Mouse (Mus musculus): ENCODE measurements around the gene Gm17482. TPM values are rescaled to one million over a fixed set of nuclear protein-coding genes. Genes with fewer than 3 reads are reported as not detected.

The Gm17482 gene
- polyA plus RNA-seq, 1 experiment from 2014 or later = not detected

DNA sequence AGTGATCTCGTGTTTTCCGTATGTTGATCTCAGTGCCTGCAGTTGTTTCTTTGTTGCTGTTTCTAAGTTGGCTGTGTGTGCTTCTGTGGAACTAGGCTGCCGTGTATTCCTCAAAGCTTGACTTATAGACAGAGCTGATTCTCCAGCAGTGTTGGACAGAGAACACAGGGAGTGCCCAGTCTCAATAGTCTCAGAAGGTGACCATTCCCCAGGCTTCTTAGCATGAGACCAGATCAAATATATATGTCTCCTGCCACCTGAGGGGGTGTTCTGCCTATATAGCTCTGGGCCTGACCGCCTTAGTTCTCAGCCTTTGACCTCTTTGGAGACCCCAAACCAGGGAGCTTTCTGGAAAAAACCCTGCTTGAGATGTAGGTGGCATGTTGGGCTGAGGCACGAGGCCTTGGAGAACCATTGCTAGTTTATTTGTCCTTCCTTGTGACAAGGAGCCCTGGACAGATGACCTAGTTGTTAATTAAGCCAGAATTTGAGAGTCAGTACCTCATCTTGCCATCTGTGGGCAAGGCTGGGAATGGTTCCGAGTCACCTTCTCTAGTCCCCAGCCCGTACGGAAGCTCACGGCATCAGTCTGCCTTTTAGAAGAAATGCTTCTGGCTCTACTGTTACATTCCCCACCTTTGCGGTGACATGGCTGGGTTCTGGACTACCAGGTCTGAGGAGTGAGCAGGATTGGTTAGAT lies 48.1 kb downstream of the Gm17482 start:
- Histone ChIP-seq H3K9me3 (ENCODE audit: control insufficient read depth, low read length) (no peaks in the 10 kb centered on the region), H3K27me3 (ENCODE audit: control insufficient read depth, insufficient read depth, low read depth, low read length) (no peaks in the 10 kb centered on the region), H3K27ac (ENCODE audit: low read length) (peak overlapping the region; percentile 19; the same call in 1 of the 2 replicates), H3K4me3 (ENCODE audit: low read length) (no peak overlapping the region), H3K4me2 (ENCODE audit: low read depth, low read length) (no peak overlapping the region), H3K4me1 (replicated peaks; ENCODE audit: control insufficient read depth, insufficient read depth, low read length) (peaks cover 16% of the 10 kb centered on the region), H3K36me3 (ENCODE audit: control insufficient read depth, insufficient read depth, low read length) (no peaks in the 10 kb centered on the region), H3K9ac (ENCODE audit: low read length) (no peak overlapping the region)
- ATAC-seq (ENCODE audit: low read depth) = no peak
- 74% methylated on average over 10 of the region's 10 CpGs for WGBS

DNA sequence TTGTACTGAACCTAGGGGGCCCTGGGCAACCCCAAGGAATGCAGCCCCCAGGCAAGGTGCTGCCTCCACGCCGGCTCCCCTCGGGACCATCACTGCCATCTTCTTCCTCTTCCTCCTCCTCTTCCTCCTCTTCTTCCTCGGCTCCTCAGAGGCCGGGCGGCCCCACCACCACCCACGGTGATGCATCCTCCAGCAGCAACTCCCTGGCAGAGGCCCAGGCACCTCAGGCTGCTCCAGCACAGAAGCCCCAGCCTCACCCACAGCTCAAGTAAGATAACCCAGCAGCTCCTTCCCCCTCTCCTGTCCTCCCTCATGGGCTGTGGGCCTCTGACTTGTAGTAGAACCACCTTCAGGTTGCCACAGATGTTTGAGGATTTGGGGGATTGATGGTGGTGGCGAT lies 50.9 kb downstream of the Gm17482 start:
- Histone ChIP-seq H3K9ac (ENCODE audit: low read length) (no peak overlapping the region), H3K4me2 (ENCODE audit: low read depth, low read length) (no peak overlapping the region), H3K36me3 (ENCODE audit: control insufficient read depth, insufficient read depth, low read length) (no peaks in the 10 kb centered on the region), H3K4me3 (ENCODE audit: low read length) (no peak overlapping the region), H3K4me1 (replicated peaks; ENCODE audit: control insufficient read depth, insufficient read depth, low read length) (0 out of 2 replicates have a peak, but pooled peaks cover 5% of the 10 kb centered on the region), H3K27me3 (ENCODE audit: control insufficient read depth, insufficient read depth, low read depth, low read length) (no peaks in the 10 kb centered on the region), H3K27ac (ENCODE audit: low read length) (no peak overlapping the region), H3K9me3 (ENCODE audit: control insufficient read depth, low read length) (no peaks in the 10 kb centered on the region)
- no peak for ATAC-seq (ENCODE audit: low read depth)
- 61% methylated on average over 8 of the region's 8 CpGs for WGBS

DNA sequence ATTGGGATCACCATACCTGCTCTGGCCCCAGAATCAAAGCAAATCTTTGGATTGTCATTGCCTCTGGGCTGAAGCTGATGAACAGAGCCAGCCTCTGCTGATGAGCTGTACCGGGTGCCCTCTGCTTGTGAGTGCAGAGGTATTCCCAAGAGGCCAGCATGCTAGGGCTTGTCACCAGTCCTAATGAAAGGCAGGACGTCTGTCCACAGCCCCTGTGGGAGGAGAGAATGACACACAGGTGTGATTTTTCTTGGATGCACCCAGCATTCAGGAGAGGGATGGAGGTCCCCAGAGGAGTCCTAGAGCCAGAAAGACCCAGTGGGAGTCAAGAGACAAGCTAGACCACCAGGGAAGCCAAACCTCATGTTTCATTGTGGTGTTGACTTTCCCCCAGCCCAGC lies 52.5 kb downstream of the Gm17482 start:
- H3K4me1 ChIP-seq (replicated peaks; ENCODE audit: control insufficient read depth, insufficient read depth, low read length) = no peaks in the 10 kb centered on the region
- no peak overlapping the region for H3K4me3 ChIP-seq (ENCODE audit: low read length)
- no peaks in the 10 kb centered on the region for H3K9me3 ChIP-seq (ENCODE audit: control insufficient read depth, low read length)
- no peak overlapping the region for H3K27ac ChIP-seq (ENCODE audit: low read length)
- ATAC-seq (ENCODE audit: low read depth) = no peak
- H3K27me3 ChIP-seq (ENCODE audit: control insufficient read depth, insufficient read depth, low read depth, low read length) = no peaks in the 10 kb centered on the region
- no peak overlapping the region for H3K9ac ChIP-seq (ENCODE audit: low read length)
- 65% methylated on average over 2 of the region's 2 CpGs for WGBS
- no peak overlapping the region for H3K4me2 ChIP-seq (ENCODE audit: low read depth, low read length)
- H3K36me3 ChIP-seq (ENCODE audit: control insufficient read depth, insufficient read depth, low read length) = no peaks in the 10 kb centered on the region

DNA sequence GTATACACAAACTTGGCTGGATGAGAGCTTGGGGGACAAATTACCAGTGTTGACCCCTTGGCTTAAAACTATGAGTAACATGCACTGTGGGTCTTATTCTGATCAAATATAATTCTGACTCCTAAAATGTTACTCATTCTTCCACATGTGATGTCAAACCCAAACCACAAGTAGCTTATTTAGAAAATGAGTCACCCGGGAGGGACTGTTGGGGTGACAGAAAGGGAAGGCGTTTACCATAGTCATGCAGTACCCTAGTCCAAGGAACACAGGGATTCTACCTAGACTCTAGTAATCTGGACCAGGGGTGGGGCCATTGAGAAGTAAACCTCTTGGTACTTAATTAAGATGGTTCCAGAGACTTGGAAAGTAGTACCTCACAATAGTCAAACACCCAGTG lies 57.0 kb downstream of the Gm17482 start:
- no peak overlapping the region for H3K9ac ChIP-seq (ENCODE audit: low read length)
- H3K27me3 ChIP-seq (ENCODE audit: control insufficient read depth, insufficient read depth, low read depth, low read length) = no peaks in the 10 kb centered on the region
- no peaks in the 10 kb centered on the region for H3K4me1 ChIP-seq (replicated peaks; ENCODE audit: control insufficient read depth, insufficient read depth, low read length)
- H3K36me3 ChIP-seq (ENCODE audit: control insufficient read depth, insufficient read depth, low read length) = no peaks in the 10 kb centered on the region
- no peaks in the 10 kb centered on the region for H3K9me3 ChIP-seq (ENCODE audit: control insufficient read depth, low read length)
- no peak for ATAC-seq (ENCODE audit: low read depth)
- 87% methylated on average over 2 of the region's 2 CpGs for WGBS
- H3K27ac ChIP-seq (ENCODE audit: low read length) = no peak overlapping the region
- no peak overlapping the region for H3K4me2 ChIP-seq (ENCODE audit: low read depth, low read length)
- no peak overlapping the region for H3K4me3 ChIP-seq (ENCODE audit: low read length)

DNA sequence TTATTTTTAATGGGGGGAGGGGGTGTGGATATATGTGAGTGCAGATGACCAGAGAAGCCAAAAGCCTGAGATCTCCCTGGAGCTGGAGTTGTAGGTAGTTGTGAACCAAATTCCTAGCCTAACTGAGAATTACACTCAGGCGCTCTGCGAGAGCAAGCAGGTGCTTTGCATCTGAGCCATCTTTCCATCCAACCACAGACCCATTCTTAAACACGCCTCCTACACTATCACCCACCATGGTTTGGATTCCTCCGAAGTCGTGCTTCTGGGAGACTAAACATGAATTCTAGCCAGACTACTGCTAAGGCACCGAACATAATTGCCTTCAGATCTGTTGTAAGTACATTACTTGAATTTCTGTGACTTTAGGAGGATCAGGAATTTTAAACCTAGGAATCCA lies 59.3 kb downstream of the Gm17482 start:
- H3K36me3 ChIP-seq (ENCODE audit: control insufficient read depth, insufficient read depth, low read length) = no peaks in the 10 kb centered on the region
- no peak overlapping the region for H3K4me3 ChIP-seq (ENCODE audit: low read length)
- H3K9ac ChIP-seq (ENCODE audit: low read length) = no peak overlapping the region
- no peaks in the 10 kb centered on the region for H3K9me3 ChIP-seq (ENCODE audit: control insufficient read depth, low read length)
- H3K27me3 ChIP-seq (ENCODE audit: control insufficient read depth, insufficient read depth, low read depth, low read length) = no peaks in the 10 kb centered on the region
- no peak overlapping the region for H3K27ac ChIP-seq (ENCODE audit: low read length)
- H3K4me1 ChIP-seq (replicated peaks; ENCODE audit: control insufficient read depth, insufficient read depth, low read length) = no peaks in the 10 kb centered on the region
- 53% methylated on average over 6 of the region's 6 CpGs for WGBS
- H3K4me2 ChIP-seq (ENCODE audit: low read depth, low read length) = no peak overlapping the region
- no peak for ATAC-seq (ENCODE audit: low read depth)

DNA sequence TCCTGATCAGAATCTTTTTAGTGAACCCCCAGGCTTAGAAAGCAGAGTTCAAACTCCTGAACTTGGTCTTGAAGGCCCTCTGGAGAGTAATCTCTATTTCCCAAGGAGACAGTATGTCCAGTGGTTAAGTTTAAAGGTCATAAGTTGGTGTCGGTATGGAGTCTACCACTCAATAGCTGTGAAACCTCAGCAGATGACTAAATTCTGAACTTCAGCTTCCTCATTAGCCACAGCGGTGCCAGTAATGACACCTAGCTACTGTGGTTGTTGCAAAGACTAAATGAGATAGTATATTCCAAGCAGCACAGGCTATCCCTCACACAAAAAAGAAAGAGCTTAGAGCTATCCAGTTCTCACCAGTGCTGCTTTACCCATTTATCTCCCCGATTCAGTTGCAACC lies 61.1 kb downstream of the Gm17482 start:
- no peak overlapping the region for H3K27ac ChIP-seq (ENCODE audit: low read length)
- H3K27me3 ChIP-seq (ENCODE audit: control insufficient read depth, insufficient read depth, low read depth, low read length) = no peaks in the 10 kb centered on the region
- no peak overlapping the region for H3K9ac ChIP-seq (ENCODE audit: low read length)
- 92% methylated on average over 3 of the region's 3 CpGs for WGBS
- no peaks in the 10 kb centered on the region for H3K36me3 ChIP-seq (ENCODE audit: control insufficient read depth, insufficient read depth, low read length)
- ATAC-seq (ENCODE audit: low read depth) = no peak
- H3K4me1 ChIP-seq (replicated peaks; ENCODE audit: control insufficient read depth, insufficient read depth, low read length) = no peaks in the 10 kb centered on the region
- H3K4me2 ChIP-seq (ENCODE audit: low read depth, low read length) = no peak overlapping the region
- H3K4me3 ChIP-seq (ENCODE audit: low read length) = no peak overlapping the region
- no peaks in the 10 kb centered on the region for H3K9me3 ChIP-seq (ENCODE audit: control insufficient read depth, low read length)

DNA sequence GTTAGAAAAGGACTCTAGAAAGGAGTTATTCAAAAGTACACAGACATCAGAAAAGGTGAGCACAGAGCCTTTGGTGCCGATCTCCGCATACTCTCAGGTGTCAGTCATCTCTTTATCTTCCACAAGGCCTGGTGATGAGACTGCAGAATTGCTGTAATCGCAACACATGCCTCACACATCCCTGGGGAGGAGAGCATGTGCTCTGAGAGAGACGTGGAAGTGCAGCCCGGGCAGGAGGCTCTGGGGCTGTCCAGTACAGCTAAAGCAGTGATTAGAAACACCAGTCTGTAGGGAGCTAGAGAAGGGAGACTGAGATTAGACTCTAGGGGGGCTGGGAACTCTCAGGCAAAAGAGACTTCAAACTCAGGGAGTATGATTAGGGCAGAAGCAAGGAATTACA lies 63.4 kb downstream of the Gm17482 start:
- H3K9ac ChIP-seq (ENCODE audit: low read length) = no peak overlapping the region
- H3K4me1 ChIP-seq (replicated peaks; ENCODE audit: control insufficient read depth, insufficient read depth, low read length) = no peaks in the 10 kb centered on the region
- no peaks in the 10 kb centered on the region for H3K9me3 ChIP-seq (ENCODE audit: control insufficient read depth, low read length)
- no peak overlapping the region for H3K4me2 ChIP-seq (ENCODE audit: low read depth, low read length)
- no peak for ATAC-seq (ENCODE audit: low read depth)
- 66% methylated on average over 5 of the region's 5 CpGs for WGBS
- no peak overlapping the region for H3K27ac ChIP-seq (ENCODE audit: low read length)
- H3K27me3 ChIP-seq (ENCODE audit: control insufficient read depth, insufficient read depth, low read depth, low read length) = no peaks in the 10 kb centered on the region
- H3K4me3 ChIP-seq (ENCODE audit: low read length) = no peak overlapping the region
- no peaks in the 10 kb centered on the region for H3K36me3 ChIP-seq (ENCODE audit: control insufficient read depth, insufficient read depth, low read length)

DNA sequence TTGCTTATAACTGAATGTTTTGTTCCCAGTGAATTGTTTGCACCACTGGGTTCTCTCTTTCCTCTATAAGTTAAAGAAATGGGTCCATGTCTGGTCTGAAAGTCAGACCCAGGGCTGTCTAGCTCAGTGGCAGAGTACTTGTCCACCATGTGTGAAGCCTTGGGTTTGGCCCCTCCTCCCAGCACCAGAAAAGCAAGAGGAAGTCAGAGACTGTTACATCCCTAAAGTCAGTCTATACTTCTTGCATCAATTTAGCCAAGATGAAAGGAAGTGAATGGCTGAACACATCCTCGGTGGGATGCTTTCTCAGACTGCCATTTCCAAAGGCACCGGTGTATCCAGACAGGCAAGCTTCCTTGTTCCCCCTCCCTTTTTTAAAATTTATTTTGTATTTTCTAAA lies 63.9 kb downstream of the Gm17482 start:
- Histone ChIP-seq H3K27me3 (ENCODE audit: control insufficient read depth, insufficient read depth, low read depth, low read length) (no peaks in the 10 kb centered on the region), H3K4me3 (ENCODE audit: low read length) (no peak overlapping the region), H3K27ac (ENCODE audit: low read length) (no peak overlapping the region), H3K4me1 (replicated peaks; ENCODE audit: control insufficient read depth, insufficient read depth, low read length) (no peaks in the 10 kb centered on the region), H3K9me3 (ENCODE audit: control insufficient read depth, low read length) (no peaks in the 10 kb centered on the region), H3K9ac (ENCODE audit: low read length) (no peak overlapping the region), H3K4me2 (ENCODE audit: low read depth, low read length) (no peak overlapping the region), H3K36me3 (ENCODE audit: control insufficient read depth, insufficient read depth, low read length) (no peaks in the 10 kb centered on the region)
- ATAC-seq (ENCODE audit: low read depth) = no peak
- 80% methylated on average over 2 of the region's 2 CpGs for WGBS

DNA sequence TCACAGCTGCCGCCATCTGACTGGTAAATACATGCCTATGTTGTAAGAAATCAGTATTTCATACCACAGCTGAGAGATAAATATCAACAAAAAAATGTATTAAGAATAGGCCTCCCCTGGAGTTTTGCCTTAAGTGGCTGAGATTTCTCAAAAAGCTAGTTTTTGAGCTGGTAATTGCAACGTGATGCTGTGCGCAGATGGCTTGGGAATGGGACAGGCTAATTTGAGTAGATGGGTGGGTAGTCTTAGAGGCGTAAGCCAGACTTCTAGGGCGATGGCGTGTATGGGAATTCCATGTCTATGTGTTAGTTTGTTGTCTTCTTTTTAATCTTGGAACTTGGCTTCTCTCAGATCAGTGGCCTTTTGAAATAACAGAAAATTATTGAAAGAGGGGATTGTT lies 64.7 kb downstream of the Gm17482 start:
- Histone ChIP-seq H3K4me2 (ENCODE audit: low read depth, low read length) (no peak overlapping the region), H3K4me1 (replicated peaks; ENCODE audit: control insufficient read depth, insufficient read depth, low read length) (no peaks in the 10 kb centered on the region), H3K4me3 (ENCODE audit: low read length) (no peak overlapping the region), H3K9ac (ENCODE audit: low read length) (no peak overlapping the region), H3K36me3 (ENCODE audit: control insufficient read depth, insufficient read depth, low read length) (no peaks in the 10 kb centered on the region), H3K27ac (ENCODE audit: low read length) (no peak overlapping the region), H3K27me3 (ENCODE audit: control insufficient read depth, insufficient read depth, low read depth, low read length) (no peaks in the 10 kb centered on the region), H3K9me3 (ENCODE audit: control insufficient read depth, low read length) (no peaks in the 10 kb centered on the region)
- ATAC-seq (ENCODE audit: low read depth) = no peak
- 87% methylated on average over 6 of the region's 6 CpGs for WGBS

DNA sequence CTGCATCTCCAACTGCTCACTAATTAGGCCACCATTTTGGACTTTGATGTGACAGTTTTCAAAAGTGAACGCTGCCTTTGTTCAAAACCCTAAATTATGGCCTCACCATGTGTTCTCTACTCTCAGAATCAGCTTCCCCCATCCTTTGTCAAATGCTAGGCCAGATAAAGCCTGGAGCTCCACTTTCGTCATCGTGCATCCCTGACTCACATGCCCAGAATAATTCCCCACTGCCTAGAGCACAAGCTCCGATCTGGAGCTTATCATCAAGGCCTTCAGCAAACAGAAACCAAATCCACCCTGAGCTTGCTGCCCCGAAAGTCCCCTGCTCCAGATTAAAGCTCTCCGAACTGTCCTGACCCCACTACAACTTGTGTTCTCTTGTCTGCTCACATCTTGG lies 65.5 kb downstream of the Gm17482 start:
- no peak overlapping the region for H3K4me2 ChIP-seq (ENCODE audit: low read depth, low read length)
- no peak overlapping the region for H3K27ac ChIP-seq (ENCODE audit: low read length)
- no peaks in the 10 kb centered on the region for H3K36me3 ChIP-seq (ENCODE audit: control insufficient read depth, insufficient read depth, low read length)
- WGBS = 58% methylated on average over 6 of the region's 6 CpGs
- no peaks in the 10 kb centered on the region for H3K4me1 ChIP-seq (replicated peaks; ENCODE audit: control insufficient read depth, insufficient read depth, low read length)
- H3K9ac ChIP-seq (ENCODE audit: low read length) = no peak overlapping the region
- no peaks in the 10 kb centered on the region for H3K9me3 ChIP-seq (ENCODE audit: control insufficient read depth, low read length)
- H3K4me3 ChIP-seq (ENCODE audit: low read length) = no peak overlapping the region
- no peak for ATAC-seq (ENCODE audit: low read depth)
- no peaks in the 10 kb centered on the region for H3K27me3 ChIP-seq (ENCODE audit: control insufficient read depth, insufficient read depth, low read depth, low read length)
